Mouse (Mus musculus) heart, adult 9 months (tissue): ENCODE data around the gene Chrm3.

ENCODE experiments used
- DNase-seq, 2 experiments: peaks; one replicate each; pipeline ENCODE4 v3.0.0; 2022; ENCODE audit warnings: low spot score in 2 of 2

The Chrm3 gene

GRCm38 (mm10) chr13:9992640-9993039, 368.0 kb downstream of the Chrm3 start:
- no peak for DNase-seq

GRCm38 (mm10) chr13:9985648-9986047, 375.0 kb downstream of the Chrm3 start:
- no peak for DNase-seq

- no peak for DNase-seq
These were observed 377.4 kb downstream of the Chrm3 start for GRCm38 (mm10) chr13:9983293-9983692.

GRCm38 (mm10) chr13:9977699-9978098, 382.9 kb downstream of the Chrm3 start:
- DNase-seq: no peak

GRCm38 (mm10) chr13:9973742-9974321, 386.8 kb downstream of the Chrm3 start:
- DNase-seq: no peak

GRCm38 (mm10) chr13:9971845-9972244, 388.8 kb downstream of the Chrm3 start:
- no peak for DNase-seq

- DNase-seq: no peak
These were observed 408.0 kb downstream of the Chrm3 start for GRCm38 (mm10) chr13:9952619-9953018.

- no peak for DNase-seq
These were observed 409.3 kb downstream of the Chrm3 start for GRCm38 (mm10) chr13:9951376-9951775.

- no peak for DNase-seq
These were observed 411.6 kb downstream of the Chrm3 start for GRCm38 (mm10) chr13:9949091-9949490.

- peak; percentile 21 to 32 for DNase-seq
These were observed 420.5 kb downstream of the Chrm3 start for GRCm38 (mm10) chr13:9940186-9940585.

GRCm38 (mm10) chr13:9938798-9939485, 421.7 kb downstream of the Chrm3 start:
- peak; percentile 12 to 13 for DNase-seq

- no peak for DNase-seq
These were observed 427.9 kb downstream of the Chrm3 start for GRCm38 (mm10) chr13:9932714-9933113.

GRCm38 (mm10) chr13:9930606-9931005, 430.0 kb downstream of the Chrm3 start:
- DNase-seq: no peak

GRCm38 (mm10) chr13:9929978-9930377, 430.7 kb downstream of the Chrm3 start:
- DNase-seq: no peak

- no peak for DNase-seq
These were observed 439.5 kb downstream of the Chrm3 start for GRCm38 (mm10) chr13:9921150-9921549.

GRCm38 (mm10) chr13:9912697-9913096, 447.9 kb downstream of the Chrm3 start:
- DNase-seq: no peak

GRCm38 (mm10) chr13:9908707-9909106, 451.9 kb downstream of the Chrm3 start:
- no peak for DNase-seq

- no peak for DNase-seq
These were observed 453.4 kb downstream of the Chrm3 start for GRCm38 (mm10) chr13:9907202-9907601.

GRCm38 (mm10) chr13:9904455-9904854, 456.2 kb downstream of the Chrm3 start:
- DNase-seq: no peak

GRCm38 (mm10) chr13:9900653-9901385, 459.8 kb downstream of the Chrm3 start:
- DNase-seq: no peak

- no peak for DNase-seq
These were observed 461.8 kb downstream of the Chrm3 start for GRCm38 (mm10) chr13:9898664-9899369.

GRCm38 (mm10) chr13:9897231-9897630, 463.4 kb downstream of the Chrm3 start:
- no peak for DNase-seq
